Mouse (Mus musculus) midbrain, embryonic 12.5 days (tissue): ENCODE results near the gene Inpp5a. TPM values are rescaled to one million over a fixed set of nuclear protein-coding genes. Genes with fewer than 3 reads are reported as not detected.

Experiments
- ATAC-seq: fragments of 200-750 bp; cut with Nextera tagmentation; 2 replicates; pipeline ENCODE4 v1.8.0; 2017; ENCODE audit warnings: low read depth, moderate TSS enrichment, moderate library complexity; ENCODE audit not compliant: low FRiP score
- H3K27ac ChIP-seq: fragments of 300-500 bp; sonication (generic); replicated peaks from 2 replicates; pipeline ENCODE4 v1.5.1; 2016; ENCODE audit warnings: mild to moderate bottlenecking
- H3K27me3 ChIP-seq: fragments of 300-500 bp; sonication (generic); 2 replicates; pipeline ENCODE4 v1.6.1; 2016; ENCODE audit warnings: mild to moderate bottlenecking
- H3K36me3 ChIP-seq: fragments of 300-500 bp; sonication (generic); 2 replicates; pipeline ENCODE4 v1.6.1; 2016
- H3K4me1 ChIP-seq: fragments of 300-500 bp; sonication (generic); 2 replicates; pipeline ENCODE4 v1.6.1; 2016
- H3K4me2 ChIP-seq: fragments of 300-500 bp; sonication (generic); replicated peaks from 2 replicates; pipeline ENCODE4 v1.6.1; 2016; ENCODE audit warnings: mild to moderate bottlenecking, moderate library complexity
- H3K4me3 ChIP-seq: fragments of 300-500 bp; sonication (generic); 2 replicates; pipeline ENCODE4 v1.5.1; 2016; ENCODE audit warnings: mild to moderate bottlenecking
- H3K9ac ChIP-seq: fragments of 300-500 bp; sonication (generic); replicated peaks from 2 replicates; pipeline ENCODE4 v1.6.1; 2016; ENCODE audit warnings: mild to moderate bottlenecking, moderate library complexity
- H3K9me3 ChIP-seq: fragments of 300-500 bp; sonication (generic); 2 replicates; pipeline ENCODE4 v1.6.1; 2016; ENCODE audit warnings: mild to moderate bottlenecking
- WGBS: fragments of 180-500 bp; shearing (Covaris S2); methylation state at CpG from one replicate; pipeline ENCODE4 v1.1.7; 2016; 5-methylcytosine and 5-hydroxymethylcytosine counted together
- polyA plus RNA-seq: library from polyadenylated mRNA; unstranded; fragments of >200 nt; fragmentation: Nextera tagmentation; extraction: Ambion mirVana; gene quantifications from 2 replicates; pipeline ENCODE4 v1.2.1, GENCODE M21; 2016

Inpp5a gene
- polyA plus RNA-seq, 1 experiment from 2014 or later, result 24.8 TPM

DNA sequence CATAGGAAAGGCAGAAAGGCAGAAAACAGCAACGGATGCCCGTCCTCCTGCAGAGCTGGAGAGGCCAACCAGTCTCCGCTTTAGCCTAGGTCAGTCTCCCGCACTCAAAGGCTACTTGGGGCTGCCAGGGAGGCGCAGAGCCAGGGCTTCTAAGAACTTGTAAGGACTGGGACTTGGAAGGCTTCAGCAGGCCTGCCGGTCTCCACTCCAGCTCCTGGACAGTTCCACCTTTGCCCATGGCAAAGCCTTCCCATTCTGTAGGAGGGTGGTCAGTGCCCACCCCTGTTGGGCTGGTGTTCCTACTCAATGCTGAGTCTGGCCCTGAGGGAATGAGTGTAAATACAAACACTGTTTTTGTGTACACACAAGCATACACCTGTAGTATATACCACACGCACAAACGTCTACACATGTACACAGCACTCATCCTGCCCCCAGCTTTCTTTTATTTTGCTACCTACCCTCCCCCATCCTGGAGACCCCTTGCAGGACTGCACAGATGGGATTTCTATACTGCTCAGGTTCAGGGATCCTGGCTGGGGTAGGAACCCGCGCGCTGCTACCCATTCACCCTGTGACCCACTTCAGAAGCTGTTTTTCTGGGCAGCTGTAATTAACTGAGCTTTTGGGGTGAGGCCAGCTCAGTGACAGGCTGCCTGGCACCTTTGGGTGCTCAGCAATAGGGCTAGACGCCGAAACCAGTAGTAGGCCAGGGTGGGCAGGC is 25.5 kb upstream of the Inpp5a start:
- Histone ChIP-seq H3K4me3 (no peak overlapping the region), H3K27me3 (peaks cover 4% of the 10 kb centered on the region; the same call in 1 of the 2 replicates), H3K4me1 (peaks cover 26% of the 10 kb centered on the region), H3K36me3 (no peaks in the 10 kb centered on the region), H3K4me2 (0 out of 2 replicates have a peak overlapping the region, but pooled peaks have one; percentile 23), H3K9ac (no peak overlapping the region), H3K27ac (peak overlapping the region; percentile 66), H3K9me3 (no peaks in the 10 kb centered on the region)
- ATAC-seq, result peak; percentile 53
- WGBS, result 54% methylated on average over 13 of the region's 13 CpGs

DNA sequence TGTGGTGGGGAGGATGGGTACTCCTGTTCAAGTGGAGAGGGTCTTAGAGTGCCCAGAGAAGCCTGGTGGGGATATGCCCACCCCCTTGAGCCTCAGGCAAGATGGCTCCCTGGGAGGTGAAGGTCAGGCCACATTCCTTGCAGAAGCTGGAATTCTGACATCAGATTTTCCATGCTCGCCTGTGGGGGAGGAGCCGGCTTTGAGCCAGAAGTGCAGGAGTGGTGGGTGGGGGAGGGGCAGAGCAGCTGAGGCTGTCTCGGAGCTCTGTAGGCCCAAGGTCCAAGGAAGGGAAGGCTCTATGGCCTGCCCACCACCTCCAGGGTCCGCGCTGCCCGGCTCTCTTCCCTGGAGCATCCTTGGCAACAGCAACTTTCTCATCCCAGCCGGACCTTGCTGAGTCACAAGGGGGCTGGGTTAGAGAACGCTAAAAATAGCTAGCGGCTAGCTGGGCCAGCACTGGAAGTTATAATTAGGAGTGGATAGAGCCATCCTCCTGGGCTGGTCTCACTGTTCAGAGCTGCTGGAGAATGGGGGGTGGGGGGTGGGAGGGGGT is 24.8 kb upstream of the Inpp5a start:
- ATAC-seq, result peak; percentile 79
- Histone ChIP-seq H3K4me1 (peaks cover 29% of the 10 kb centered on the region), H3K27me3 (peaks cover 4% of the 10 kb centered on the region; the same call in 1 of the 2 replicates), H3K9me3 (no peaks in the 10 kb centered on the region), H3K4me2 (peak overlapping the region; percentile 23), H3K36me3 (no peaks in the 10 kb centered on the region), H3K27ac (peak overlapping the region; percentile 66), H3K4me3 (no peak overlapping the region), H3K9ac (no peak overlapping the region)
- WGBS, result 9% methylated on average over 9 of the region's 9 CpGs

DNA sequence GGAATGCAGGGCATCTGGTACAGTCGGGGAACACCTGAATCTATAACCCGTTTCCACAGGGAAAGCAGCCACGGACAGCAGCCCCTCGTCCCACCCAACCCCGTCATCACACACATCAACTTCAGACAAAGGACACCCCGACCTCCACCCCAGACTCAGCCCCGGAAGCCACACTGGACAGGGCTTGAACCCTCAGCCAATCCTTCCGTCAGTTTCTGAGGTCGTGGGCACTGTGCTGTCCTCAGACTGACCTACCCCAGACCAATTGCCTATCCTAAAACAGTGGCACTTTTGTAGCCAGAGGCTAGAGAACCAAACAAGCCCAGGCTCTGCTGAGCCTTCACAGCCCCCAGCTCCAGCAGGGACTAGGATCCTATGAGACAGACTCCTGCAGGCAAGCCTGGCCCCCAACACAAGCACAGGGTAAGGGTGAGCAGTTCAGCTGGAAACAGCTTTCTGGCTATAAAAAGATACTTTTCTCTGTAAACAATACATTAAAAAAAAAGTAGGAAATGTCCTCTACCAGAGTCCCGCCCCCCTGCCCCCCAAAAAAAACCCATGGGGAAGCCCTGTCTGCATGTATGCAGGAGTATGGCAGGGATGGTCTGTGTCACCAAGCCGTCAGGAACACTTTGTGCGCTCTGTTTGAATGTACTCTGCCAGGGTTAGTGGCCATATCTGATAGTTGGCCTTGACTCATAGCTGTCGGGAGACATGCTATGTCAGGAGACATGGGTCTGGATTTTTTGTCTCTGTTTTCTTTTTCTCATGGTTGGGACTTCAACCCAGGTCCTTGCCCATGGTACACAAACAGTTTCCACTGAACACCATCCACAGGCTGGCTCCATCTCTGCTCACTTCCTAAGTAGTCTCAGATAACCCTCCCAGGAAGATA is 23.7 kb upstream of the Inpp5a start:
- H3K9me3 ChIP-seq, result no peaks in the 10 kb centered on the region
- no peak overlapping the region for H3K4me2 ChIP-seq
- 85% methylated on average over 13 of the region's 13 CpGs for WGBS
- no peaks in the 10 kb centered on the region for H3K36me3 ChIP-seq
- peaks cover 29% of the 10 kb centered on the region for H3K4me1 ChIP-seq
- H3K9ac ChIP-seq, result no peak overlapping the region
- peaks cover 4% of the 10 kb centered on the region; the same call in 1 of the 2 replicates for H3K27me3 ChIP-seq
- ATAC-seq, result no peak
- H3K27ac ChIP-seq, result no peak overlapping the region
- no peak overlapping the region for H3K4me3 ChIP-seq

DNA sequence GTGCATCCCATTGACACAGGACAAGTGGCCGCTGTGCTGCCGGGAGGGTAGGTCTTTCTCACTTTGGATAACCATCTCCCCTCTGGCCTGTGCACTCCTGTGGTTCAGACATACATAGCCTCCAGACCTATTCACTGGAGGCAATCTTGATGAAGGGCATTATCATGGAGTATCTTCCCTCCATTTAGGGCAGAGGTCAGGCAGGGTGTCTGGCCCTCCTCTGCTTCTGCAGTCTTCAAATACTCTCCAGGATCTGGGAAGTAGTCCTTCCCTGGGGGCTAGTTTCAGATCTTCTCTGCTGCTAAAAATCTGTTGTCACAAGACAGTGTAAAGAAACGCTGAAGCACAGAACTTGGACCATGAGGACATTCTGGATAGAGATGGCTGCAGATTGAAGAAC is 22.8 kb upstream of the Inpp5a start:
- Histone ChIP-seq H3K36me3 (no peaks in the 10 kb centered on the region), H3K9me3 (no peaks in the 10 kb centered on the region), H3K27me3 (peaks cover 4% of the 10 kb centered on the region; the same call in 1 of the 2 replicates), H3K4me3 (no peak overlapping the region), H3K27ac (no peak overlapping the region), H3K4me2 (no peak overlapping the region), H3K4me1 (peaks cover 29% of the 10 kb centered on the region), H3K9ac (no peak overlapping the region)
- ATAC-seq, result no peak
- WGBS, result 89% methylated on average over 3 of the region's 3 CpGs

DNA sequence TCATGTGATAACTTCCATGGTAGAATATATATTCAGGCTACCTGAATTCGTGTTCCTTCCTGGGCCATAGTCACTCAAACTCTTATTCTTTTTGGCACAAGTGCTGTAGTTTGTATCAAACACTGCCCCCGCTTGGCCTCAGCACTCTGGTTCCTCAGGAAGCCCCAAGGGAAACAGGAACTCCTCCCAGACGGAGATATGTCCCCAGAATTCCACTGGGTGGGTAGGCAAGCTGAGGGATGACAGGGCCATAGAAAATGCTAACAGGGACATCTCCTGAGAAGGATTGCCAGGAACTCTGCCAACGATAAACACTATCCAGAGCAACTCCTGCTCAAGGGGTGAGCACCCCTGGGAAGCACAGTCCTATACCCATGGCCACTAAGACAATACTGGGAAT is 22.4 kb upstream of the Inpp5a start:
- H3K4me3 ChIP-seq, result no peak overlapping the region
- H3K9me3 ChIP-seq, result no peaks in the 10 kb centered on the region
- ATAC-seq, result no peak
- H3K4me1 ChIP-seq, result peaks cover 29% of the 10 kb centered on the region
- H3K4me2 ChIP-seq, result no peak overlapping the region
- peaks cover 6% of the 10 kb centered on the region; the same call in 1 of the 2 replicates for H3K27me3 ChIP-seq
- H3K27ac ChIP-seq, result no peak overlapping the region
- H3K9ac ChIP-seq, result no peak overlapping the region
- H3K36me3 ChIP-seq, result no peaks in the 10 kb centered on the region
- 80% methylated on average over 4 of the region's 4 CpGs for whole genome bisulfite sequencing

DNA sequence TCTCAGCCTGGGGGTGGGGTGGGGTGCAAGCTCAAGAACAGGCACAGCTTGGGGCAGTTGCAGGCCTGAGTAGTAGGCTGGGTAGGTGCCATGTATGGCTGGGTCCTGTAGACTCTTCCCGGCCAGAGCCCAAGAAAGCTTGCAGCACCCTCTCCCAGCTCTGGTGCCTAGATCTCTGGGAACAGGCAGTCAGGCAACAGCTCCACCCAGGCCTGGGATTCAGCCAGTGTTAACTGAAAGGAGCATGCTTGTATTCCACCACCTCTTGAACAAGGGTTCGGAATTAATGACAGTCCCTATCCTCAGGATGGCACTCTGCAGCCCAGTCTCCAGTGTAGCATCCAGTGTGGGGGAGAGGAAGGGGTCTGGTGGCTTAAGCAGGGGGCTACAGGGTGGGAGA is 20.7 kb upstream of the Inpp5a start:
- Histone ChIP-seq H3K27me3 (peaks cover 8% of the 10 kb centered on the region; the same call in 1 of the 2 replicates), H3K4me3 (no peak overlapping the region), H3K9me3 (no peaks in the 10 kb centered on the region), H3K9ac (no peak overlapping the region), H3K27ac (no peak overlapping the region), H3K4me1 (peaks cover 22% of the 10 kb centered on the region), H3K4me2 (no peak overlapping the region), H3K36me3 (no peaks in the 10 kb centered on the region)
- no peak for ATAC-seq
- 90% methylated on average over 2 of the region's 2 CpGs for WGBS

DNA sequence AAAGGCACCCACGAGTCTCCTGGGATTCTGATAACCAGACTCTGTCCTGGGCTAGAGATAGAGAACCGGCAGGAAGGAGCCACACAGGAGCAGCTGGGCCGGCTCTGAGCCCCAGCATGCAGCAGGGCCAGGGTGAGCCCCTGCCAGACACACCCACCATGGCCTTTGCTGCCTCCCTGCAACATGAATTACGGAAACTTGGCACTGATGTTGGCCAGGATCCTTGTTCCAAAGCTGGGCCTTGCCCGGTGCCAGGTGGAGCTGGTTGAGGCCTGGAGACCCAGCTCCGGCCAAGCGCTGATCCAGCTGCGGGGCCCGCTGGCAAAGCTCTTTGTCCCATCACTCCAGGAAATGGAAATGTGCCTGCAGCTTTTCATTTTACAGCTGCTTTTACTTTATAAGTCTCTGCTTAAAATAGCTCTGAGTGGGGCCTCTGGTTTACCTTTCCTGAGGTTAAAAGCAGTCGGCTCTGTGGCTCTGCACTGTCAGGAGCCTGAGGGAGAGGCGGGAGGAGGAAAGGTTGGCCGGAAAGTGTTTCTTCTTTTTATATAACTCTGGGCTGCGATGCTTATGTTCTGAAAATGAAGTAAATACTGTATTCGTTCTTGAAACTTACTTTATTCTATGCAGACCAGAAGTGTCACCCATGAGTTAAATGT is 20.1 kb upstream of the Inpp5a start:
- H3K4me2 ChIP-seq, result no peak overlapping the region
- H3K27ac ChIP-seq, result no peak overlapping the region
- ATAC-seq, result no peak
- H3K9me3 ChIP-seq, result no peaks in the 10 kb centered on the region
- H3K4me3 ChIP-seq, result no peak overlapping the region
- 67% methylated on average over 14 of the region's 14 CpGs for WGBS
- H3K36me3 ChIP-seq, result no peaks in the 10 kb centered on the region
- peaks cover 16% of the 10 kb centered on the region for H3K4me1 ChIP-seq
- no peak overlapping the region for H3K9ac ChIP-seq
- H3K27me3 ChIP-seq, result peaks cover 8% of the 10 kb centered on the region; the same call in 1 of the 2 replicates

DNA sequence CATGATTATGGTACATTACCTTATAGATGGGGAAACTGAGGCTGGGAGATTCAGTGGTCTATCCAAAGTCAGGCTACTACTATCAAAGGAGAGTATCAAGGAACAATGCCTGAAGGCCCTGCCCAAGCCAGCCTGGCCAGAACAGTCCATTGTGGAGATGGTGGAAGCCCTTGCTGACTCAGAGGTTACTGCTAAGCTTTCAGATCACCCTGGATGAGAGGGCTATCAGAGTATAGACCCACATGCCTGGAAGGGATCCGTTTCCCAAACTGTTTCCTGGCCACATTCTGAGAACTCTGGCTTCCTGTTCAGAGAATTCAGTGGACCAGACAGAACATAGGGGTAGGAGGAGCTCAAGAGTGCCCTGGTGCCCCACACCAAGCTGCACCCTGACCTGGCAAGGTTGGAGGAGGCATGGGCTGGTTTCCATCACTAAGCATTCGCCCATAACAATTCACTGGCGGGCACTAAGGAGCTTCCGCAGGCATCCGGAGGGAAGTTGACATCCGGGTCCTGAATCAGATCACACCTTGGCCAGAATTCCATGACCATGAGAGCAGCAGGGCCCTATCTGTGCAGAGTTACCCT is 19.3 kb upstream of the Inpp5a start:
- H3K4me2 ChIP-seq, result no peak overlapping the region
- H3K4me3 ChIP-seq, result no peak overlapping the region
- peaks cover 9% of the 10 kb centered on the region for H3K4me1 ChIP-seq
- no peaks in the 10 kb centered on the region for H3K36me3 ChIP-seq
- no peak overlapping the region for H3K27ac ChIP-seq
- WGBS, result 86% methylated on average over 6 of the region's 6 CpGs
- H3K9ac ChIP-seq, result no peak overlapping the region
- H3K27me3 ChIP-seq, result peaks cover 8% of the 10 kb centered on the region; the same call in 1 of the 2 replicates
- no peaks in the 10 kb centered on the region for H3K9me3 ChIP-seq
- no peak for ATAC-seq

DNA sequence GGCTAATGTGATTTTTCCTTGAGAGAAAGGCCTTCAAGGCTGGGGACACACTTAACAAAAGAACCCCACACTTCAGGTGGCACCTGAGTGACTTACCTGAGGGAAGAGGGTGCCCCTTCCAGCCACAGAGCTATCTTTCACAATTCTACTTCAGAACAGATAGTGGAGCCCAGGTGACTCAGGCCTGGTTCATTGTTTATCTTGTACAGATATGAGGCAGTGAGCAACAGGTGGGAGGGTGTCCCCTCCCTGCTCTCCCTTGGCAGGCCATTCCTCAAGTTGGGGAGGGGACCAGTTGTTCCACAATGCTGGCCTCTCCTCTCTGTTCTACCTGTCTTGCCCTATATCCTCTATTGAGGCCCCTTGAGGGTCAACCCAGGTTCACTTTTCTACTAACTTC is 17.5 kb upstream of the Inpp5a start:
- no peaks in the 10 kb centered on the region for H3K9me3 ChIP-seq
- no peaks in the 10 kb centered on the region for H3K36me3 ChIP-seq
- no peak overlapping the region for H3K9ac ChIP-seq
- 0 out of 2 replicates have a peak, but pooled peaks cover 4% of the 10 kb centered on the region for H3K27me3 ChIP-seq
- 0 out of 2 replicates have a peak, but pooled peaks cover 4% of the 10 kb centered on the region for H3K4me1 ChIP-seq
- H3K27ac ChIP-seq, result no peak overlapping the region
- H3K4me2 ChIP-seq, result no peak overlapping the region
- ATAC-seq, result no peak
- H3K4me3 ChIP-seq, result no peak overlapping the region

DNA sequence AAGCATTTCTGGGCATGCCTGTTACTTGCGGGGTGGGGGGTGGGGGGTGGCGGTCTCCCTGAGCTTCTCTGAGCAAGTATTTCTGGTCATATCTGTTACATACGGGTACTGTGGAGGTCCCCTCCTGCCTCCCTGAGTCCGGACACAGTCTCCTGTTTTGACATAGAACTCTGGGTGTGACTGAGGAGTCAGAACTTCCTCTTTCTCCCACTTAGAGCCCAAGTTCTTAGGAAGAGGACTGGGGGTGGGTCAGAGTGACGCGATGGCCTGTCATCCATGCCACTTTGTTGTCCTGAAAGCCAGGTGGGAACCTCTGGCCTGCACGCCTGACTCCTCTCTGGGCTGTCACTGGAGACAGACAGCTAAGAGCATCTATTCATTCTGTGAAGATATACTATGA is 11.5 kb upstream of the Inpp5a start:
- Histone ChIP-seq H3K27ac (no peak overlapping the region), H3K9me3 (no peaks in the 10 kb centered on the region), H3K9ac (no peak overlapping the region), H3K4me3 (no peak overlapping the region), H3K4me2 (no peak overlapping the region), H3K36me3 (no peaks in the 10 kb centered on the region), H3K27me3 (no peaks in the 10 kb centered on the region), H3K4me1 (no peaks in the 10 kb centered on the region)
- WGBS, result 83% methylated on average over 7 of the region's 7 CpGs
- ATAC-seq, result no peak

DNA sequence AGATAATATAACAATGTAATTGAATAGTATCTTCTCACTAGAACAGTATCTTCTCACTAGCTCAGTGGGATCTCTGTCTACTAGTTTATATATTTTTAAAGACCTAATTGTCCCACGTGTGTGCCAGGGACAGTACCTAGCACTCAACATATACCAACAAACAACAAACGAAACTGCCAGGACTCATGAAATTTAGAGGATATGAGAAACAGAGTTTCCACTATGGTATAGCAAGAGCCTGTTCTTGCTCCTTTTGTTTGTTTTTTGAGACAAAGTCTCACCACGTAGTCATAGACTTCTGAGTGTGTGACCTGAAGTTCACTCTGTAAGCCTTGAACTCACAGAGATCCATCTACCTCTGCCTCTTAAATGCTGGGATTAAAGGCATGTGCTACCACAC is 10.6 kb upstream of the Inpp5a start:
- ATAC-seq, result no peak
- Histone ChIP-seq H3K4me2 (no peak overlapping the region), H3K27me3 (no peaks in the 10 kb centered on the region), H3K9me3 (no peaks in the 10 kb centered on the region), H3K4me1 (no peaks in the 10 kb centered on the region), H3K36me3 (no peaks in the 10 kb centered on the region), H3K27ac (no peak overlapping the region), H3K4me3 (no peak overlapping the region), H3K9ac (no peak overlapping the region)
- WGBS, result 84% methylated on average over 3 of the region's 3 CpGs
